Mouse (Mus musculus): ENCODE data around the gene Pxmp2.

DNA sequence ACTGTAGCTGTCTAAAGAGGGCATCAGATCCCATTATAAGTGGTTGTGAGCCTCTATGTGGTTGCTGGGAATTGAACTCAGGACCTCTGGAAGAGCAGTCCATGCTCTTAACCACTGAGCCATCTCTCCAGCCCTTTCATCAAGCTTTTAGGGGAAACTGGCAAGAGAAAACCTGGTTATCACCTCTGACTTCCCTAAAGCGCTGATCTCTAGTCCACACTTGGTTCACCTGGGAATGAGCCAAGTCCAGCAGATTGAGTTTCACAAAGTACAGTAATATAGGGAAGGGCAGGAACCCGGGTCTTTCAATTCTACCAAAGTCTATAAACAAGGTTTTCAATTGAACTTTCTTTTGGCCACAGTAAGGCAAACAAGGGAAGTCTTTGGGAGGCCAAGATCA lies 4.0 kb downstream of the Pxmp2 start:
- TF ChIP-seq ZC3H11A (IDR thresholded peaks at IDR 0.05; ENCODE audit: borderline replicate concordance, low read depth, low read length) (no peak), MAFK (IDR thresholded peaks at IDR 0.05; ENCODE audit: insufficient read depth, low read depth, low read length) (no peak), HCFC1 (IDR thresholded peaks at IDR 0.05; ENCODE audit: borderline replicate concordance, insufficient read depth, low read length) (no peak)

Data from ES-E14 (cell line).